Mouse (Mus musculus) C2C12 (cell line): ENCODE results near the gene Pgp.

Experiments
- CEBPB ChIP-seq: IDR thresholded peaks from one replicate; pipeline ENCODE4 v1.6.1; 2011; ENCODE audit warnings: low read depth, mild to moderate bottlenecking, control low read depth, moderate library complexity
- CTCF ChIP-seq: IDR thresholded peaks from one replicate; pipeline ENCODE4 v1.5.1; 2011; ENCODE audit not compliant: control insufficient read depth, insufficient read depth, insufficient read length
- FOSL1 ChIP-seq: IDR thresholded peaks from one replicate; pipeline ENCODE4 v1.8.0; 2011; ENCODE audit warnings: mild to moderate bottlenecking, low read length; ENCODE audit not compliant: poor library complexity, insufficient read depth, severe bottlenecking
- MAX ChIP-seq: IDR thresholded peaks from one replicate; pipeline ENCODE4 v1.6.1; 2011; ENCODE audit warnings: mild to moderate bottlenecking, control low read depth
- MYOD1 ChIP-seq: IDR thresholded peaks from one replicate; pipeline ENCODE4 v1.6.1; 2011; ENCODE audit warnings: low read depth; ENCODE audit not compliant: control insufficient read depth, insufficient read length
- MYOG ChIP-seq: IDR thresholded peaks from one replicate; pipeline ENCODE4 v1.6.1; 2011; ENCODE audit not compliant: control insufficient read depth, insufficient read length; ENCODE audit errors: extremely low read depth
- USF1 ChIP-seq: IDR thresholded peaks from one replicate; pipeline ENCODE4 v1.6.1; 2011; ENCODE audit warnings: low read depth, mild to moderate bottlenecking, control low read depth, moderate library complexity

GRCm38 (mm10) chr17:24469336-24469909, 769 bp upstream of the Pgp start:
- no peak for TF ChIP-seq CTCF
- TF ChIP-seq CEBPB: no peak
- no peak for TF ChIP-seq MAX
- no peak for TF ChIP-seq USF1
- TF ChIP-seq FOSL1: no peak
- TF ChIP-seq MYOG: no peak
- no peak for TF ChIP-seq MYOD1
